Mouse (Mus musculus) intestine, embryonic 16.5 days (tissue): ENCODE results near the gene Gnao1. TPM values are rescaled to one million over a fixed set of nuclear protein-coding genes. Genes with fewer than 3 reads are reported as not detected.

Experiments used
- ATAC-seq: fragments of 200-750 bp; cut with Nextera tagmentation; 2 replicates; pipeline ENCODE4 v1.8.0; 2017; ENCODE audit warnings: moderate TSS enrichment, moderate library complexity
- H3K27ac ChIP-seq: fragments of 300-500 bp; sonication (generic); 2 replicates; pipeline ENCODE4 v1.5.1; 2014; ENCODE audit warnings: mild to moderate bottlenecking, low read length
- H3K27me3 ChIP-seq: fragments of 300-500 bp; sonication (generic); replicated peaks from 2 replicates; pipeline ENCODE4 v1.6.1; 2014; ENCODE audit warnings: low read length, control low read depth, mixed read lengths; ENCODE audit not compliant: control insufficient read depth, insufficient read depth
- H3K36me3 ChIP-seq: fragments of 300-500 bp; sonication (generic); 2 replicates; pipeline ENCODE4 v1.6.1; 2014; ENCODE audit warnings: low read length, control low read depth; ENCODE audit not compliant: control insufficient read depth, insufficient read depth
- H3K4me1 ChIP-seq: fragments of 300-500 bp; sonication (generic); 2 replicates; pipeline ENCODE4 v1.6.1; 2014; ENCODE audit warnings: low read length, control low read depth, mixed read lengths; ENCODE audit not compliant: control insufficient read depth, insufficient read depth
- H3K4me2 ChIP-seq: fragments of 300-500 bp; sonication (generic); 2 replicates; pipeline ENCODE4 v1.6.1; 2014; ENCODE audit warnings: low read depth, low read length, control low read depth
- H3K4me3 ChIP-seq: fragments of 300-500 bp; sonication (generic); 2 replicates; pipeline ENCODE4 v1.5.1; 2014; ENCODE audit warnings: mild to moderate bottlenecking, low read length
- H3K9ac ChIP-seq: fragments of 300-500 bp; sonication (generic); 2 replicates; pipeline ENCODE4 v1.6.1; 2014; ENCODE audit warnings: low read depth, low read length
- H3K9me3 ChIP-seq: fragments of 300-500 bp; sonication (generic); 2 replicates; pipeline ENCODE4 v1.6.1; 2016; ENCODE audit warnings: low read length, control low read depth; ENCODE audit not compliant: control insufficient read depth
- WGBS: fragments of 180-500 bp; shearing (Covaris S2); extraction: QIAGEN DNeasy Blood & Tissue Kit; methylation state at CpG from one replicate; pipeline ENCODE4 v1.1.7; 2014; 5-methylcytosine and 5-hydroxymethylcytosine counted together
- polyA plus RNA-seq: library from polyadenylated mRNA; unstranded; fragments of >200 nt; fragmentation: Nextera tagmentation; extraction: Ambion mirVana; gene quantifications from 2 replicates; pipeline ENCODE4 v1.2.1, GENCODE M21; 2015

The Gnao1 gene
- polyA plus RNA-seq, 1 experiment from 2014 or later = 10.6 TPM

GRCm38 (mm10) chr8:93923897-93924334 is 114.2 kb downstream of the Gnao1 start:
- Histone ChIP-seq H3K27me3 (no peaks in the 10 kb centered on the region), H3K9ac (no peak overlapping the region), H3K4me3 (no peak overlapping the region), H3K9me3 (no peaks in the 10 kb centered on the region), H3K36me3 (no peaks in the 10 kb centered on the region), H3K4me1 (peaks cover 7% of the 10 kb centered on the region; the same call in 1 of the 2 replicates), H3K27ac (no peak overlapping the region), H3K4me2 (no peak overlapping the region)
- WGBS = 48% methylated on average over 7 of the region's 7 CpGs
- ATAC-seq = no peak

- Histone ChIP-seq H3K27ac (no peak overlapping the region), H3K27me3 (no peaks in the 10 kb centered on the region), H3K9ac (no peak overlapping the region), H3K4me1 (peaks cover 5% of the 10 kb centered on the region; the same call in 1 of the 2 replicates), H3K9me3 (no peaks in the 10 kb centered on the region), H3K36me3 (no peaks in the 10 kb centered on the region), H3K4me3 (no peak overlapping the region), H3K4me2 (no peak overlapping the region)
- no peak for ATAC-seq
- WGBS = 52% methylated on average over 3 of the region's 3 CpGs
Observed at GRCm38 (mm10) chr8:93925513-93925912, 115.7 kb downstream of the Gnao1 start.

- 66% methylated on average over 4 of the region's 4 CpGs for WGBS
- no peaks in the 10 kb centered on the region for H3K36me3 ChIP-seq
- H3K27ac ChIP-seq = no peak overlapping the region
- no peaks in the 10 kb centered on the region for H3K27me3 ChIP-seq
- H3K9me3 ChIP-seq = no peaks in the 10 kb centered on the region
- H3K4me3 ChIP-seq = no peak overlapping the region
- H3K4me2 ChIP-seq = no peak overlapping the region
- peak; percentile 75; the same call in 1 of the 2 replicates for ATAC-seq
- no peaks in the 10 kb centered on the region; the same call in 1 of the 2 replicates for H3K4me1 ChIP-seq
- no peak overlapping the region for H3K9ac ChIP-seq
Observed at GRCm38 (mm10) chr8:93929233-93929632, 119.5 kb downstream of the Gnao1 start.

GRCm38 (mm10) chr8:93931336-93931735 is 121.6 kb downstream of the Gnao1 start:
- WGBS = 80% methylated on average over 6 of the region's 6 CpGs
- Histone ChIP-seq H3K9me3 (no peaks in the 10 kb centered on the region), H3K4me2 (no peak overlapping the region), H3K4me1 (no peaks in the 10 kb centered on the region), H3K9ac (no peak overlapping the region), H3K27me3 (no peaks in the 10 kb centered on the region), H3K27ac (no peak overlapping the region), H3K36me3 (no peaks in the 10 kb centered on the region), H3K4me3 (no peak overlapping the region)
- ATAC-seq = no peak

- Histone ChIP-seq H3K27ac (no peak overlapping the region), H3K4me1 (no peaks in the 10 kb centered on the region), H3K4me2 (no peak overlapping the region), H3K36me3 (no peaks in the 10 kb centered on the region), H3K4me3 (no peak overlapping the region), H3K27me3 (no peaks in the 10 kb centered on the region), H3K9me3 (no peaks in the 10 kb centered on the region), H3K9ac (no peak overlapping the region)
- WGBS = 21% methylated on average over 6 of the region's 6 CpGs
- peak; percentile 81 for ATAC-seq
Observed at GRCm38 (mm10) chr8:93932873-93933272, 123.1 kb downstream of the Gnao1 start.

GRCm38 (mm10) chr8:93933288-93933687 is 123.5 kb downstream of the Gnao1 start:
- Histone ChIP-seq H3K4me1 (no peaks in the 10 kb centered on the region), H3K9me3 (no peaks in the 10 kb centered on the region), H3K9ac (no peak overlapping the region), H3K4me3 (no peak overlapping the region), H3K27ac (no peak overlapping the region), H3K36me3 (no peaks in the 10 kb centered on the region), H3K4me2 (no peak overlapping the region), H3K27me3 (no peaks in the 10 kb centered on the region)
- ATAC-seq = no peak
- WGBS = 85% methylated on average over 2 of the region's 2 CpGs

- no peak overlapping the region for H3K27ac ChIP-seq
- no peak overlapping the region for H3K4me2 ChIP-seq
- no peaks in the 10 kb centered on the region for H3K27me3 ChIP-seq
- 78% methylated on average over 3 of the region's 3 CpGs for WGBS
- no peaks in the 10 kb centered on the region for H3K36me3 ChIP-seq
- H3K4me1 ChIP-seq = no peaks in the 10 kb centered on the region
- H3K4me3 ChIP-seq = no peak overlapping the region
- no peak overlapping the region for H3K9ac ChIP-seq
- no peak for ATAC-seq
- H3K9me3 ChIP-seq = no peaks in the 10 kb centered on the region
Observed at GRCm38 (mm10) chr8:93938193-93938592, 128.4 kb downstream of the Gnao1 start.

GRCm38 (mm10) chr8:93940542-93941423 is 131.0 kb downstream of the Gnao1 start:
- WGBS = 65% methylated on average over 11 of the region's 11 CpGs

GRCm38 (mm10) chr8:93941636-93942054 is 131.9 kb downstream of the Gnao1 start:
- H3K9ac ChIP-seq = no peak overlapping the region
- no peak overlapping the region for H3K4me3 ChIP-seq
- no peak overlapping the region for H3K27ac ChIP-seq
- no peak for ATAC-seq
- WGBS = 72% methylated on average over 4 of the region's 4 CpGs
- no peaks in the 10 kb centered on the region for H3K27me3 ChIP-seq
- H3K9me3 ChIP-seq = no peaks in the 10 kb centered on the region
- no peak overlapping the region for H3K4me2 ChIP-seq
- H3K36me3 ChIP-seq = no peaks in the 10 kb centered on the region
- no peaks in the 10 kb centered on the region for H3K4me1 ChIP-seq

More at GRCm38 (mm10) chr8:93940542-93941423, 131.0 kb downstream of the Gnao1 start:
- Histone ChIP-seq H3K36me3 (no peaks in the 10 kb centered on the region), H3K27me3 (no peaks in the 10 kb centered on the region), H3K9me3 (no peaks in the 10 kb centered on the region), H3K4me3 (no peak overlapping the region), H3K4me2 (no peak overlapping the region), H3K27ac (no peak overlapping the region), H3K4me1 (no peaks in the 10 kb centered on the region), H3K9ac (no peak overlapping the region)
- no peak for ATAC-seq
